Mouse (Mus musculus) liver, postnatal 0 days (tissue): Measurements from ENCODE around the gene Syn3.

ENCODE experiments used
- CTCF ChIP-seq: sonication (generic); IDR thresholded peaks from 2 replicates; pipeline ENCODE4 v1.5.1; 2016; ENCODE audit warnings: antibody characterized with exemption, low read depth
- EP300 ChIP-seq: IDR thresholded peaks from 2 replicates; pipeline ENCODE4 v1.6.1; 2016; ENCODE audit warnings: antibody characterized with exemption, low read depth, mild to moderate bottlenecking

- TF ChIP-seq CTCF (no peak), EP300 (no peak)
Observed at GRCm38 (mm10) chr10:86323275-86323994, 175.3 kb downstream of the Syn3 start.
